Mouse (Mus musculus) adrenal gland, adult (tissue): ENCODE measurements around the gene Hcst.

Experiments
- DNase-seq, 2 experiments: peaks; one replicate each; pipeline ENCODE4 v3.0.0; 2022 to 2023; ENCODE audit warnings: low spot score in 1 of 2; ENCODE audit not compliant: inconsistent age in 2 of 2

The Hcst gene

GRCm38 (mm10) chr7:30380061-30380460 lies 39.6 kb downstream of the Hcst start:
- no peak for DNase-seq

GRCm38 (mm10) chr7:30373501-30373962 lies 46.1 kb downstream of the Hcst start:
- peak; percentile 92 to 96 for DNase-seq
